Mouse (Mus musculus) stomach, embryonic 14.5 days (tissue): ENCODE measurements around the gene Hgd. TPM values are rescaled to one million over a fixed set of nuclear protein-coding genes. Genes with fewer than 3 reads are reported as not detected.

Experiments used
- ATAC-seq: fragments of 200-750 bp; cut with Nextera tagmentation; 2 replicates; pipeline ENCODE4 v1.8.0; 2017; ENCODE audit warnings: low read depth, moderate TSS enrichment; ENCODE audit not compliant: insufficient number of reproducible peaks, insufficient read depth, low FRiP score
- H3K27ac ChIP-seq: fragments of 300-500 bp; sonication (generic); 2 replicates; pipeline ENCODE4 v1.5.1; 2014; ENCODE audit warnings: mild to moderate bottlenecking, low read length, moderate library complexity, mixed read lengths
- H3K27me3 ChIP-seq: fragments of 300-500 bp; sonication (generic); 2 replicates; pipeline ENCODE4 v1.6.1; 2014; ENCODE audit warnings: low read length, control low read depth, mixed read lengths; ENCODE audit not compliant: control insufficient read depth, insufficient read depth
- H3K36me3 ChIP-seq: fragments of 300-500 bp; sonication (generic); 2 replicates; pipeline ENCODE4 v1.6.1; 2014; ENCODE audit warnings: mild to moderate bottlenecking, control low read depth, low read length, moderate library complexity, mixed read lengths; ENCODE audit not compliant: control insufficient read depth, insufficient read depth
- H3K4me1 ChIP-seq: fragments of 300-500 bp; sonication (generic); 2 replicates; pipeline ENCODE4 v1.6.1; 2014; ENCODE audit warnings: low read length, control low read depth, mixed read lengths; ENCODE audit not compliant: control insufficient read depth, insufficient read depth
- H3K4me2 ChIP-seq: fragments of 300-500 bp; sonication (generic); replicated peaks from 2 replicates; pipeline ENCODE4 v1.6.1; 2014; ENCODE audit warnings: low read depth, low read length, control low read depth
- H3K4me3 ChIP-seq: fragments of 300-500 bp; sonication (generic); 2 replicates; pipeline ENCODE4 v1.5.1; 2014; ENCODE audit warnings: low read depth, low read length, control low read depth
- H3K9ac ChIP-seq: fragments of 300-500 bp; sonication (generic); replicated peaks from 2 replicates; pipeline ENCODE4 v1.6.1; 2014; ENCODE audit warnings: low read depth, mild to moderate bottlenecking, control low read depth, low read length, moderate library complexity, mixed read lengths
- H3K9me3 ChIP-seq: fragments of 300-500 bp; sonication (generic); 2 replicates; pipeline ENCODE4 v1.6.1; 2016; ENCODE audit warnings: low read depth, low read length, control low read depth; ENCODE audit not compliant: control insufficient read depth
- WGBS: fragments of 180-500 bp; shearing (Covaris S2); extraction: QIAGEN DNeasy Blood & Tissue Kit; methylation state at CpG from one replicate; pipeline ENCODE4 v1.1.7; 2014; 5-methylcytosine and 5-hydroxymethylcytosine counted together
- polyA plus RNA-seq: library from polyadenylated mRNA; unstranded; fragments of >200 nt; fragmentation: Nextera tagmentation; extraction: Ambion mirVana; gene quantifications from 2 replicates; pipeline ENCODE4 v1.2.1, GENCODE M21; 2014

The Hgd gene
- polyA plus RNA-seq, 1 experiment from 2014 or later: not detected

GRCm38 (mm10) chr16:37622403-37622802 lies 42.5 kb downstream of the Hgd start:
- H3K4me2 ChIP-seq: no peak overlapping the region
- 74% methylated on average over 3 of the region's 3 CpGs for WGBS
- no peaks in the 10 kb centered on the region for H3K9me3 ChIP-seq
- no peak overlapping the region for H3K27ac ChIP-seq
- no peak overlapping the region for H3K9ac ChIP-seq
- no peaks in the 10 kb centered on the region for H3K4me1 ChIP-seq
- H3K4me3 ChIP-seq: no peak overlapping the region
- H3K36me3 ChIP-seq: no peaks in the 10 kb centered on the region
- no peak for ATAC-seq
- H3K27me3 ChIP-seq: no peaks in the 10 kb centered on the region

GRCm38 (mm10) chr16:37622919-37623318 lies 43.0 kb downstream of the Hgd start:
- Histone ChIP-seq H3K36me3 (no peaks in the 10 kb centered on the region), H3K4me3 (no peak overlapping the region), H3K9ac (no peak overlapping the region), H3K4me2 (no peak overlapping the region), H3K9me3 (no peaks in the 10 kb centered on the region), H3K27ac (no peak overlapping the region), H3K4me1 (no peaks in the 10 kb centered on the region), H3K27me3 (no peaks in the 10 kb centered on the region)
- 77% methylated on average over 5 of the region's 5 CpGs for WGBS
- ATAC-seq: no peak

GRCm38 (mm10) chr16:37626388-37626949 lies 46.5 kb downstream of the Hgd start:
- H3K9ac ChIP-seq: no peak overlapping the region
- no peaks in the 10 kb centered on the region for H3K9me3 ChIP-seq
- ATAC-seq: no peak
- no peaks in the 10 kb centered on the region for H3K36me3 ChIP-seq
- H3K4me1 ChIP-seq: no peaks in the 10 kb centered on the region
- H3K27me3 ChIP-seq: no peaks in the 10 kb centered on the region
- no peak overlapping the region for H3K4me3 ChIP-seq
- no peak overlapping the region for H3K4me2 ChIP-seq
- no peak overlapping the region for H3K27ac ChIP-seq
- whole genome bisulfite sequencing: 61% methylated on average over 4 of the region's 4 CpGs

GRCm38 (mm10) chr16:37628336-37628735 lies 48.4 kb downstream of the Hgd start:
- H3K4me3 ChIP-seq: no peak overlapping the region
- no peaks in the 10 kb centered on the region for H3K9me3 ChIP-seq
- H3K9ac ChIP-seq: no peak overlapping the region
- H3K27ac ChIP-seq: no peak overlapping the region
- ATAC-seq: no peak
- no peaks in the 10 kb centered on the region for H3K4me1 ChIP-seq
- WGBS: 76% methylated on average over 9 of the region's 9 CpGs
- H3K36me3 ChIP-seq: no peaks in the 10 kb centered on the region
- H3K4me2 ChIP-seq: no peak overlapping the region
- no peaks in the 10 kb centered on the region for H3K27me3 ChIP-seq

- WGBS: 91% methylated on average over 7 of the region's 7 CpGs
- H3K4me2 ChIP-seq: no peak overlapping the region
- H3K9me3 ChIP-seq: no peaks in the 10 kb centered on the region
- no peaks in the 10 kb centered on the region for H3K36me3 ChIP-seq
- H3K4me1 ChIP-seq: no peaks in the 10 kb centered on the region
- H3K4me3 ChIP-seq: no peak overlapping the region
- no peak for ATAC-seq
- H3K9ac ChIP-seq: no peak overlapping the region
- H3K27me3 ChIP-seq: no peaks in the 10 kb centered on the region
- no peak overlapping the region for H3K27ac ChIP-seq
These were observed 49.1 kb downstream of the Hgd start for GRCm38 (mm10) chr16:37629011-37629410.

- Histone ChIP-seq H3K27ac (no peak overlapping the region), H3K9ac (no peak overlapping the region), H3K9me3 (no peaks in the 10 kb centered on the region), H3K4me3 (no peak overlapping the region), H3K4me1 (no peaks in the 10 kb centered on the region), H3K4me2 (no peak overlapping the region), H3K36me3 (no peaks in the 10 kb centered on the region), H3K27me3 (no peaks in the 10 kb centered on the region)
- no peak for ATAC-seq
- WGBS: 67% methylated on average over 9 of the region's 9 CpGs
These were observed 54.6 kb downstream of the Hgd start for GRCm38 (mm10) chr16:37634578-37634977.

- no peak overlapping the region for H3K27ac ChIP-seq
- no peak for ATAC-seq
- WGBS: 86% methylated on average over 1 of the region's 1 CpGs
- H3K36me3 ChIP-seq: no peaks in the 10 kb centered on the region
- no peaks in the 10 kb centered on the region for H3K4me1 ChIP-seq
- no peak overlapping the region for H3K4me3 ChIP-seq
- H3K9me3 ChIP-seq: no peaks in the 10 kb centered on the region
- H3K27me3 ChIP-seq: no peaks in the 10 kb centered on the region
- H3K9ac ChIP-seq: no peak overlapping the region
- H3K4me2 ChIP-seq: no peak overlapping the region
These were observed 55.1 kb downstream of the Hgd start for GRCm38 (mm10) chr16:37635095-37635494.

GRCm38 (mm10) chr16:37636107-37636506 lies 56.2 kb downstream of the Hgd start:
- H3K36me3 ChIP-seq: no peaks in the 10 kb centered on the region
- no peak overlapping the region for H3K4me3 ChIP-seq
- no peaks in the 10 kb centered on the region for H3K4me1 ChIP-seq
- WGBS: 45% methylated on average over 6 of the region's 6 CpGs
- H3K27me3 ChIP-seq: no peaks in the 10 kb centered on the region
- H3K4me2 ChIP-seq: no peak overlapping the region
- no peak overlapping the region for H3K27ac ChIP-seq
- ATAC-seq: no peak
- no peak overlapping the region for H3K9ac ChIP-seq
- H3K9me3 ChIP-seq: no peaks in the 10 kb centered on the region

- no peak for ATAC-seq
- Histone ChIP-seq H3K9me3 (no peaks in the 10 kb centered on the region), H3K27me3 (no peaks in the 10 kb centered on the region), H3K4me3 (no peak overlapping the region), H3K9ac (no peak overlapping the region), H3K27ac (no peak overlapping the region), H3K36me3 (no peaks in the 10 kb centered on the region), H3K4me2 (no peak overlapping the region), H3K4me1 (no peaks in the 10 kb centered on the region)
These were observed 57.8 kb downstream of the Hgd start for GRCm38 (mm10) chr16:37637802-37638201.
